Mouse (Mus musculus) kidney, postnatal 10 days (tissue): ENCODE results near the gene Dcaf8.

Source experiments
- DNase-seq: peaks from one replicate; pipeline ENCODE4 v3.0.0; 2021; ENCODE audit warnings: mixed read lengths

Gene Dcaf8

DNA sequence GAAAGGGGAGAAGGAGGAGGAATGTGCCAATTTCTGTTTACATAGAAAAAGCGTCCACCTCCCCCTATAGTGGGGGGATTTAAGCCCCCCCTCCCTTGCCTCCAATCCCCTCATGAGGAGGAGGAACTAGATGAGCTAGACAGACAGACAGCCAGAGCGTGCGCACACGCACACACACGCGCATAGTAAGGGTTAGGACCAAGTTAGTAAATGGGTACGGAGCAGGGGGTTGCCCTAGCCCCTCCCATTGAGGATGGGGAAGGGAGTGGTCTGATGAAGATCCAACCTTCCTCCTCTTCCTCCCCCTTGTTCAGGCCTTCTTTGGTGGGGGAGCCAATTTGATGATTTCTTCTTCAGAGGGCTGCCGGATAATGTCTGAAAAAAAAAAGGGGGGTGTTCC is 50.4 kb downstream of the Dcaf8 start:
- DNase-seq = no peak

DNA sequence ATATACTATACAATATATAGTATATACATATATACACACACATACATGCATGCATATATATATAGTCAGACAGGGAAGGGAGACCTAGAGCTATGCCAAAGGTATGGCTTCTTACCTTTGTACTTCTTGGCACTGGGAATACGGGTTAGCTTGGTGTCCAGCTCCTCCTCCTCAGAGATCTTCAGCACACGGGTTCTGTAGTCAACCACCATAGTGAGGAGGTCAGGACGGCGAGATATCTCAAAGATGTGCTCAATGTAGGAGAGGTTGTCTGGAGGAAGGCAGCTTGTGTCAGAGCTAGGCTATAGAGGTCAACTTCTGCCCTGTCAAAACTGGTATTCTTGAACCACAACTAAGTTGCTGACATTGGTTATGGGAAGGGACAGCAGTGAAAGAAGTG is 51.1 kb downstream of the Dcaf8 start:
- DNase-seq = no peak

DNA sequence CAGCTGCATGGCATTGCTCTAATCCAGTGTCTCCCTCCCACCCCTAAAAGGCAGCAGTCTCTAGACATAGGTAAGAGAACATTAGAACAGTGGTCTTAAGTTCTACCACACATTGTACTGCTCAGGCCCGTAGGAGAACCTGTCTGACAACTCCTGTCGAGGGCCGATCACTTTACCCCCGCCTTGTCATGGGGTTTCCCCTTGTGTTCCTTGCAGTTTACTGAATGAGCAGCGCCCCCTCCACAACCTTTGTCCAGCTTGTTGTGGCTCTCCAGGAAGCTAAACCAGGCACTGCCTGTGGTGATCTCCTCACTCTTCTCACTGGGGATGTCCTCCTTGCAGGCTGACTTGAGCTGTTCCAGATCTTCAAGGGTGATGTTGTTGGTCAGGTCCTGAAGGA is 52.3 kb downstream of the Dcaf8 start:
- DNase-seq = no peak

DNA sequence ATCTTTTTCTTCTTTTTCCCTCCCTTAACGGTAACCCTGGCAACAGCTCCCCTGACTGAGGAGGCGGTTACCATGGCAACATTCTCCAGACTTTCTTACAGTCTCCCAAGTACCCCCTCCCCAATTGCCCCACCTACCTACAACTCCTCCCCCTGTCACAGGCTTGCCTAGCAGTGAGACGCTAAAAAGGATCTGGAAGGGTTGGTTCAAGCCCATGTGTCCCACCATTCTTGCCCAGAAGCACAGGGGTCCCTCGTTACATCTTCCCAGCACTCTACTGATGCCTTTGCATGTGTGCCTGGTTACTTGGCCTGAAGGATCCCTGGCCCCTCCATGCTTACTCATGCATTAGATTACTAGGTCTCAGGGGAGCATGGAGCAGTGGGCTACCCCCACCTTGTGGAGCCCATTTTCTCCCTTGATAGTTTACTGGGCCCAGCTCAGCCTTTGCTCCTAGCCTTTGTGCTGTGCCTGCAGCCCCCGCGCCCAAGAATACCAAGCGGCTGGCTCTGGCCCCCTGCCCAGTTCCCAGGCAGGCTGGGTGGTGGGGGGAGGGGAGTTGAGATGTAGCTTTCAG is 53.1 kb downstream of the Dcaf8 start:
- peak; percentile 61 for DNase-seq

DNA sequence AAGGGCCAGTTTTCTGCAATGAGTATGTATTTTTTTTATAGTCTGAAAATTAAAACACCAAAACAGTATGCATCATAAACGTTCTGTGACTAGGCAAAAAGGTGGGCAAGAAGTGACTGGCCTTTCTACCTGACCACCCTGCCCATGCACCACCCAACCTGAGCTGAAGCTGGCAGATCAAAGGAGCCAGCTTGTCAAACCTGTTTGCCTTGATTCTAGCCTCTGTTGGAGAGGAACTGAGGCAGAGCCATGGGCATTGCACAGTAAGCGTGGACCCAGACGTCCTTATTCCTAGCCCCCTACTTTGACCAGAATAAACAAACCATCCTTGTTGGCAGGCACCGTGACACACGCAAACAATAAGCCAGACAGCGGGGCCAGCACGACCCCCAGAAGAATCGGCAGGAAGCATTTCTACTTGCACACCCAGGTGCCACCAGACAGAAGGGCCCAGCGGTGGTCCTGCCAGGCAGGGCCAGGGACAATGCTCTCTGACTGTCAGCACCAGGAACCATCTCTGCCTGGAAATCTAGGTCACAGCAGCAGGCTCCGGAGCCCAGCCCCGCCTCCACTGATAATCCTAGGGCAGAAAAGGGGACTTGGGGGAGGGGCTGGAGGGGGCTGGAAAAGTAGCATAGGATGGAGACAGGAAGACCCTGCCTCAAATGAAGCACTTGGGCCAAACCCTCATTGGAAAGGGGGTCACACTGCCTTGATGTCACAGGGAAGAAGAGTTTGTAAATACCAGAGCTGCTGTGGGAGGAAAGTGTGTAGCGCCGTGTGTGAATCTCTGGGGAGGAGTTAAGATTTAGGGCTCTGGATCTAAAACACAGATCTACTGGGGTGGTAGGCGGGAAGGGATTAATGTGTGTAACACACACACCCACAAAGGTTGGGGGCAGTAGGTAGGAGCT is 54.3 kb downstream of the Dcaf8 start:
- DNase-seq = peak; percentile 53

DNA sequence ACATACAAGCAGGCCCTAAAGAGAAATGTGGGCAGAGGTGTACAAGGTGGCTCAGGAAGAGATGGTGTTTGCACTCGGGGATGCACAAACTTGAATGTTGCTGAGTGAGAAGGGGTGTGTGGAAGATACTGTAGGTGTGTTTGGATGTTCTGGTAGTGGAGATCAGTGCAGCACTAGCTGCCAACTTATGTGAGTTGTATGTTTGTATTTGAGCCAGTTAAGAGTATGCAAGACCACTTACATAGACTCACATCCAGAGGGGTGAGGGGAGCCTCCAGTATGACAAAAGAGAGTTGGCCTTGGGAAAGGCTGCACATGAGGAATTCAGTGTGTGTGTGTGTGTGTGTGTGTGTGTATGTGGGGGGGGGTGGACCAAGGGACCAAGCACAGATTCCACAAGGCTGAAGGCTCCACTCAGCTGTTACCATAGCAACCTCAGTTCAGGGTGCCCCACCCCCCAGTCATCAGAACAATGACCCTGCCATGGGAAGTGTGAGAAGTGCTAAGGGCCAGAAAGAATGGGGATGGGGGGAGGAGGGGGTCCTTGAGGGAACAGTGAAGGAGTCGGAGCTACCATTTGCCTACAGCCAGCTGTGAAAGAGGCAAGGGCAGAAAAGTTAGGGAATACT is 55.1 kb downstream of the Dcaf8 start:
- DNase-seq = peak; percentile 58

DNA sequence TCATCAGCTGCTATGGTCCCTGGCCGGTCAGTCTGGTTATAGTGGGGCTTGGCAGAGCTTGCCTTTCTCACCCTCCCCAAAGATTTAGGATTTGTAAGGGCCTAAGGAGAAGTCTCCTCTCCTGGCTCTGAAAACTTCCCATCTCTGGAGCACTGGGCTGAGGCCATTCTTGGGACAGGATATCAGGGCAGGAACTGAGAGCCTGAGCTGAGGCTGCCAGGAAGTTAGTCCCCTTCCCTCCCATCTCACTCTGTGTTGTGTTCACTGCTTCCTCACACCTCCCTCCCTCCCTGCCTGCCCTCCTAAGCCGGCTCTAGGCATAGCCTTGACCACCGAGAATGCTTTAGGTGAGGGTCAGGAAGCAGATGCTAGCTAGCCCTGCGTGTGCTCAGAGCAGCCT is 55.7 kb downstream of the Dcaf8 start:
- peak; percentile 60 for DNase-seq

DNA sequence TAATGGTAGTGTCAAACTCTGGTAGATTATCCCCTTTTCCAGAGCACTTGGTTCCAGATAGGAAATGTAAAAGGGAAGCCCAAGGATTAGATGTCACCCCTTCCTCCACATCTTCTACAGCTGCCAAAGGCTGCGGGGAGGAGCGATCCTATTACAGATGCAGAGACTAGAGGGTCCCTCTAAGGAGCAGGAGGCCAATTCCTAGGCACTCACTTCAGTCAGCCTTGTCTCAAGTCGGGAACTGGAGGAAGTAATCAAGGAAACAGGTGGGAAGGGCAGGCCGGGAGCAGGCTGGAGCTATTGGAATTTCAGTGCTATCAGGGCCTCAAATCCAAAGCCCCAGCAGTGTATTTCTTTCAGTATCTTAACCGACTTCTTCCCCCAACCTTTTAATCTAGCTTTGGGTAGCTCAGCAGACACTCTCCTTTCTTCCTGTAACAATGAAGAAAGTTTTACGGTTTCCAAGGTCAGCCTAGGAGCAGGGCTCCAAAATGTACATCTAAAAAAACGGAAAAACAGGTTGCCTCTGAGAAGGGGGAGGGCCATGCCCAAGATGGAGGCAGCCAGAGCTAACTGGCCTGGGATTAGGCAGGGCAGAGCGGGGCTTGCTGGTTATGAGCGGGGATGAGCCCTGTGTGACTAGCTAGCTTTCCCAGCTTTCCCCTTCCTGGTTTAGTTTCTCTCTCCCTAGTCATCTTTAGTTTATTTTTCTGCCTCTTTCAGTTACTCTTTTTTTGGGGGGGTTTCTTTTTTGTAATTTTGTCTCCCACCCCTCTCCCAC is 56.3 kb downstream of the Dcaf8 start:
- DNase-seq = peak; percentile 39

DNA sequence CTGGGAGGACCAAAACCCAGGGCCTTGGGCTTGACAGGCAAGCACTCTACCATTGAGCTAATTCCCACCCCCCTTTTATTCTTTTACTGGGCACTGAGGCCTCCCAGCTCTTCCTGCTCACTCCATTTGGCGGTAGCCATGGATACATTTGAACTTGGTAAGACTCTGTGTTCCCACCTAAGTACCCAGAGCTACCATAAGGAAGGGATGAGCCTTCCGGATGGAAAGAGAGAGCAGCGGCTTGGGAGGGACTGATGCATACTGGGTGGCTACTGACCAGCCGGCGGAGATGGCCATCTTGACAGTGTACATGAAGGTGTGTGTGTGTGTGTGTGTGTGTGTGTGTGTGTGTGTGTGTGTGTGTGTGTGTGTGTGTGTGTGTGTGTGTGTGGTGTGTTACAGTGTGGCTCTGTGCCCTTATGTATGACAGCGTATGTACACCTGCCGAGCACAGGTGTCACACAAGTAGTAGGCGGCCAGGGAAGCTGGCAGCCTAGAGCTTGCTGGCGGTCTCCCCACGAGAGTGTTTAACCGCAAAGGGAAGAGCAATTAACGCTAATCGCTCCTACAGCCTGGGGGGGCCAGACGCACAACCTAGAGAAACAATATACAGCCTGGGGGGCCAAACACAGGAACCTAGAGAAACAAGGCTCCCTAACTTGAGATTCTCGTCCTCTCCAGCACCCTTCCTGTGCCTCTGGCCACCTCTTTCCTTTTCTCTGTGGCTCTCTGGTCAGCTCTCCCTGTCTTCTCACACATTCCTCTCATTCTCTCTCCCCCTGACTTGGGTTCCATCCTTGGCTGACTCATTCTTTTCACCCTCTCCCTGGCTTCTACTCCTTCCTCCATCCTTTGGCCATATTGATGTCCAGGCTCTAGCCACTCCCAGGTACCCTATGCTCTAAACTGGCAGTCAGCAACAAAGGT is 57.2 kb downstream of the Dcaf8 start:
- peak; percentile 15 for DNase-seq

DNA sequence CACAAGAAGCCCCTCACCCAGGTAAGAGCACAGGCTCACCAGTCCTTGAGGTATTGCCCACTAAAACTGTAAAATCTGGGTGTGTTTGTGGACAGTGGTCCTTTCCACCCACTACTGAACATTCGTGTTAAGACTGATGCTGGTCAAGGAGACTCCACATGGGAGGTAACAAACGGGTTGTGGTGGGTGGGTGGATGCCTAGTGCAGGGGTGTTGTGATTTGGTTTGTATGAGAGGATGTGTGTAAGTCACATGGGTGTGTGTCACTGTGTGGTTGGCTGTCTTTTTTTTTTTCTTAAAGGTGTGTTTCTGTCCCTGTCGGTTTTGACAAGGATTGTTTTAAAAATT is 57.8 kb downstream of the Dcaf8 start:
- DNase-seq = peak; percentile 14

DNA sequence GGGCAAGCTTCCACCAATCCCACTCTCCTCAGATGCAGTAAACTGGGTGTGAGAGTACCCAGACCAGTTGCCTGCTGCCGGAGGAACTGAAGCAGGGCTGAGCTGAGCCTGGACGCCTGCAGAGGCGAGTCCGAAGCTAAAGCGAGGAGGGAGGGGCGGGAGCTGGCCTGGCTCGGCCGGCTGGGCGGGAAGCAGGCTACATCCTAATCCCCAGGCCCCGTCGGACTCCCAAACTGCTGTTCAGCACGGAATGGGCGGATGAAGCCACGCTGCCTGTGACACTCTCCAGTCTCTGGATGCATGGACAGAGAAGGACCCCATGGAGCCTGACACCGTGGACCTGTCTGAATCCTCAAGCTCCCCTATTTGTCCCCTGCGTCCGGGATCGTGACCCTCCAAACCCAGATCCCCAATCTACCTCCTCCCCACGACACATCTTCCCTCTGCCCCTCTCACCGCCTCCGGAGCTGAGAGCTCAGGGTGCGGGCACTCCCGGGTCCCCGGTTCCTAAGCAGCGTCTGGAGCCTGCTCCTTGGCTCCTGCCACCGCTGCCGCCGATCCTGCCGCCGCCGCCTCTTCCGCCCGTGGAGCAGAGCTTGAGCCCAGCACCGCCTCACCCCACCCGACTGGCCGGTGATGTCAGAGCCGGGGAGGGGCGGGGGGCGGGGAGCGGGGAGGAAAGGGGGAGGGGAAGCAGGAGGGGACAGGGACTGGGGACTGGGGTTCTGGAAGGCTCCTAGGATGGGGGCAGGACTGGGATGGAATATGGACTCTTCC is 58.4 kb downstream of the Dcaf8 start, which contains the start of gene Pea15a:
Gene Pea15a (minus strand): TSS at position 664 of the 777 bp plus-strand sequence.
- DNase-seq = peak; percentile 93

DNA sequence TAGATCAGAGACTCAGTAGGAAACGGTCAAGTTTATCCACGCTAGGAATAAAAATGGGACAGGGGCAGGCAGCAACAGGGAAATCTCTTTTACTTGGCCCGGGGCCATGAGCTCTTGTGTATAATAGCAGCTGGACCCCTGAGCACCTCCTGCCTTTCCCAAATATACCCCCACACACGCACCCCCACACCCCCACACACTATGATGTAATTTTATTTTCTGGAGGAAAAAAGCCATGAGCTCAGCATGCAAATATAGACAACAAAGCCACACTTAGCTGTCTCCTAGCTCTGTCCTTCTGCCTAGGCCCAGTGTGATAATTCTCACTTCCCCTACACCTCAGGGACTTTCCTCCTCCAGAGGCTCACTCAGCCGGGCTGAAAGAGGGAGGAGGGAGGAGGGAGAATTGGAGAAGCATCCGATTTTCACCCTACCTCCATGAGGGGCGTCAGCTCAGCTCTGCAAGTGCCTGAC is 59.3 kb downstream of the Dcaf8 start:
- peak; percentile 59 for DNase-seq

DNA sequence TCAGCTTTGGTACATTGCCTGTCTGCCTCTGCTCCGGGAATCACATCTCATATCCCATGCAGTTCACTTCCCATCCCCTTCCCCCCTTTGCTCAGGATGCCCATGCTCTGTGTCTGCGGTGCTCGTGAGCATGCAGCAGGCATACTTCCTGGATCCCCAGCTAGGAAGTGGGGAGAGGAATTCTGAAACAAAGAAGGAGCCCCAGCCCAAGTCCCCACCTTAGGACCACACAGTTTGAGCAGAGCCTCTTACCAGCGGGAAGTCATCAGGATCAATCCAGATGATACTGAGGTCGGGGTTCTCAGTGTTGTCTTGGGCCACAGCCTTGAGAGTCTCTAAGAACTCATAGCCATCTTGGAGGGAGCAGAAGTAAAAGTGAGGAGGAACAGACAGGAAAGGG is 64.9 kb downstream of the Dcaf8 start:
- no peak for DNase-seq

DNA sequence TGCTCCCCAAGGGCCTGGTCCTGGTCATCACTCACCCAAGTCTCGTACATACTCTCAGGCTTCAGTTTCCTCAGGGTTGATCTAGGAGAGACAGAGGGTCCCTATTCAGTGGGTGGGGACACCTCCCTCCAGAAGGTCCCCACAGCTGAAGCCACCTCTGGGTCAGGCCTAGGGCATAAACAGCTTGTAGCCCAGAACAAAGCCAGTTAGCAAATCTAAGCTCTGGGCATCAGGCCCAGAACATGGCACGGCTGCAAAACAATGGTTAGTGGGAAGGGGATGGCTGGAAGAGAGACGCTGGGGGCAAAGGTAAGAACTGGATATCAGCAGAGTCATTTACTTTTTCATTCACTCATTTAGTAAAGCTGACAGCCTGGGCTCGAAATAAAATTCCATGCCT is 65.9 kb downstream of the Dcaf8 start:
- no peak for DNase-seq

DNA sequence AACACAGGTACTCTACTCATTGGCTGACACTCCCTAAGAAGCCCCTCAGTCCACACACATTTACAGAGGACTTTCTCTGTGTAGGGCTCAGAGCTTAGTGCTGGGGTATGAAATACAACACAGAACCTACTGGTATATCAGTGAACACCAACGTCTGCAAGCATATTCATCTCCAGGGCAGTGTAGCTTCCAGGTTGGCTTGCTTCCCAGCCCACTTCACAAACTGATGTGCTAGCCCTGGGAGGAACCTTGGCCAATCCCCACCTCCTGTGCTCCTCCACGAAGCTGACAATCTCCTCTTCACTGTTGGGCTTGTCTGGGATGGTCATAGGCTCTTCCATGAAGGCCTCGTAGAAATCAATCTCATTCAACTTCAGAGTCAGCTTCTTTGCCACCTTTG is 66.9 kb downstream of the Dcaf8 start:
- DNase-seq = no peak

DNA sequence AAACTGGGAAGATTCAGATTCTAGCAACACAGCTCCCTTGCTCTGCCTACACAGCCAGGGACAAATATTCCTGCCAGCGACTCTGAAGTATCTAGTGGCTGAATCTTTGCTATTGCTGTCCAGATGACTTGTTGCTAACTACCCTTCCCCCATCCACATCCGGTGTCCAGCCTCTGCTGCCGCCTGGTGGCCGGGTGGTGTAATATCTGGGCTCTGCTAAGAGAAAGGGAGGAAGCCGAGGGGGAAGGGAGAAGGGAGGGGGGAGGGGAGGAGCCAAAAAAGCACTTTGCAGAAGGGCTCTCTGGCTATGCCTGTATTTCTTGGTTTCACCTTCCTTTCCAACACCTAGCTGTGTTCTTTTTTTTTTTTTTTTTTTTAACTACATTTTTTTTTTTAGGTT is 69.3 kb downstream of the Dcaf8 start:
- peak; percentile 95 for DNase-seq

DNA sequence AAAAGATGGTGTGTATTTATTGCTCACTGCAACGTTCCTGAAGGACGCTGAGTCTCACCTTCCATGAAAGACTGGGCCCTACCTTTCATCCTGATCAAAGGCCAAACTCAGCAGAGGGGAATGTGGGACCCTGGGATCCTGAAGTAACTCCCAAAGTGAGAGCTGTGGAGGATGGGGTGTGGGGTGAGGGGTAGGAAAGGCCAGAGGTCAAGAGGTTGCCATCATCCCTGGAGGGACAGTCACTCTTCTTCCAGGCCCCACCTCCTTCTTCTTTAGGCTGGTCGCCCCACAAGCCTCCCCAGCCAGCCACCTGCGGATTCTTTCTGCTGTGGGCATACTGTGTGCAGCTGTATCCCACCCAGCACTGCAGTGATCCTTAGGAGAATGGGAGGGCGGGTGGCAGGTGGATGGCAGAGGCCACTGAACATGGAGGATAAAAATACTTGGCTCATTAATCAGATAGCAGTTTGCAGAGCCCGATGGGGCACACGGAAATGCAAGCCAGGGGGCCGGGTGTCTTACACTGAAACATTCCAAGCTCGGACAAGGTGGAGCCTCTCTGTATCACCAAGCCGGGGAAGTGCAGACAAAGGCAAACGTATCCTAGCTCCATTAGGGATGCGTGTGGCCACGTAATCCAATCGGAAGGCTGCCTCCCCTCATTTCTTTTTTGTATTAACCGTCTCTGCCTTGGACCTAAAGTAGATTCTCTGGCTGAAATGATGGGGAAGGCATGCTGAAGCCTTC is 70.5 kb downstream of the Dcaf8 start:
- DNase-seq = no peak

DNA sequence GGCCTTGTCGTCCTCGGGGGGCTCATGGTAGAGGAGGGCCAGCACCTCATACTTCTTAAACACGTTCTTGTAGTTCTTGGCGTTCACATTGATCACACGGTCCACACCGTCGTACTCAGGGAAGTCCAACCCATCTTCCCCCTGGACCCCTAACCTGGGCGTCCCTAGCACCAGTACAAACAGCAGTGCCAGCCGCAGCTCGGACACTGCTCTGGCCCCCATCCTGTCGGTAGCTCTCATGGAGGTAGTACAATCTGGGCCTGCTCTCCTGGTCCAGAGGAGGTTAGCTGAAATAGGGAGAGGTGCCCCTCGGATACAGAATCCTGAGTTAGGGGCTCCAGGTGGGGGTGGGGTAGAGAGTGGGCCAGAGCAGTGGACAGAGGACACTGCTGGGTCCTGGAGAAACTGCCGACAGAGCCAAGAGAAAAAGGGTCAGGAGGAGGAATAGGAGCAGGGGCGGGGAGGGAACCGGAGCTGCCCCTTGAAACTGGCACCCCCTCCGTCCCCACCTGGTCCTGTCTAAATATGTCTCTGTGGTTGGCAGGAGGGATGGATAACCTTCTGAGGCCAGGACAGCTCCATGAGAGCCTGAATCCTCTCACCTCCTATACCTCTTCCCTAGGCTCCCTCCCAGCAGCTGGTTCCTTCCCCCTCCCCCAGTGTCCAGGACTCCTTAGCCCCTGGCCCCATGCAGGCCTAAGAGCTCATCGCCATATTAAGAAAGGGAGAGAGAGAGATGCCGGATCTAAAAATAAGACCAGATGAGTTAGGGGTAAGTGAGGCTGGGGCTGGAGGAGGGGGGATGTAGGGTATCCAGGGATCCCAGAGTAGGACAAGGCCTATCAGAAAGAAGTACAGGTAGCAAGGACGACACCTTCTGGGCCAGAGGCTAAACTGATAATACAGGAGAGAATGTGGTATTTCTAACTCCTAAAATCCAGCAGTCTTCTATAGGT is 71.8 kb downstream of the Dcaf8 start, which contains the start of gene Casq1:
Gene Casq1 (minus strand): TSS at position 418 of the 956 bp plus-strand sequence.
- no peak for DNase-seq

DNA sequence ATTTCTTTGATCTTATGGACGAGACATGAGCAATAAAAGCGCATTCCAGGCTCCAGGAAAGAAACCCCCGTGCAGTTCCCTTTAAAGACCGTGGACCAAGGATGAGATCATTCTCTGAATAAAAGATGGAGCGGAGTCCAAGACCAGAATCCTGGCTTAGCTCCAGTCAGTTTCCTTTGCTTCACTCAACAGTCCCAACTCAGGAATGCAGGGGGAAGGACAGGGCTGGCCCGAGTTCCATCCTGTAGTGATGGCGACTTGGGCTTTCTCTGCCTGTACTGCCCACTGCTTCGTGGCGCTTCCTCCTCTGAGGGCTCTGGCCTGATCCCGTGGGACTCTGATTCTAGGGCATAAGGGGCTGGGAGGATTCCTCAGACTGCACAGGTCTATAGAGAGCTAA is 72.5 kb downstream of the Dcaf8 start:
- DNase-seq = peak; percentile 81
